Mouse (Mus musculus): ENCODE measurements at regions not wholly inside any gene's neighbourhood (a gene's known extent, or its start where the extent isn't known, plus 50 kb on each side); places are given as distances from the start of the nearest gene placed in this dataset.
A peak's percentile ranks its signal among the peaks of the same experiment; 100 is the strongest.

GRCm38 (mm10) chr8:93443631-93444030, 64.1 kb upstream of the Ces1h start:
- peak; percentile 46 for DNase-seq (ENCODE audit: low read depth, low spot score)

- DNase-seq (ENCODE audit: low read depth, low spot score): peak; percentile 94
Observed at GRCm38 (mm10) chr8:93441936-93442335, 62.4 kb upstream of the Ces1h start.

GRCm38 (mm10) chr8:93436586-93436985, 57.1 kb upstream of the Ces1h start:
- peak; percentile 73 for DNase-seq (ENCODE audit: low read depth, low spot score)

GRCm38 (mm10) chr8:93430637-93431036, 51.1 kb upstream of the Ces1h start:
- DNase-seq (ENCODE audit: low read depth, low spot score): peak; percentile 80
